10 mouse cellular contexts compared by ENCODE assay signal in genomic region chr5:118266309-118266708, GRCm38 (mm10). TPM values are rescaled to one million over a fixed set of nuclear protein-coding genes. Genes with fewer than 3 reads are reported as not detected.
DNase-seq lines count a peak whose midpoint lies in the region; ATAC-seq and TF ChIP-seq lines count a peak whose summit lies in the region.
"Had no signal": no experiment of that assay in that cellular context is flagged by ENCODE, and none has a peak within 500 bp of the region (broad histone marks: within the 10 kb centered on the region; RNA-seq: fewer than 3 reads in every experiment).

No protein-coding gene starts in this region.

- 37% methylated on average over 8 of the region's 8 CpGs for WGBS in forebrain, postnatal 0 days
- 40% methylated on average over 8 of the region's 8 CpGs for WGBS in forebrain, embryonic 15.5 days
- WGBS in hindbrain, embryonic 10.5 days, result 40% methylated on average over 8 of the region's 8 CpGs

- no peaks in the 10 kb centered on the region for H3K9me3 ChIP-seq in forebrain, postnatal 0 days (ENCODE audit: low read length)
- H3K9me3 ChIP-seq in forebrain, embryonic 15.5 days, result no peaks in the 10 kb centered on the region
- no peaks in the 10 kb centered on the region for H3K9me3 ChIP-seq in hindbrain, embryonic 10.5 days
- H3K9me3 ChIP-seq: neural tube, embryonic 15.5 days had no signal

- TF ChIP-seq CTCF in forebrain, postnatal 0 days (IDR thresholded peaks at IDR 0.05; ENCODE audit: low read depth), result peak; percentile 48

- no peak overlapping the region for H3K4me3 ChIP-seq in forebrain, postnatal 0 days (ENCODE audit: low read depth, low read length)
- H3K4me3 ChIP-seq in forebrain, embryonic 15.5 days, result no peak overlapping the region
- H3K4me3 ChIP-seq in hindbrain, embryonic 10.5 days, result no peak overlapping the region
- H3K4me3 ChIP-seq: neural tube, embryonic 15.5 days had no signal

- H3K4me2 ChIP-seq in forebrain, postnatal 0 days (ENCODE audit: low read depth), result no peak overlapping the region
- H3K4me2 ChIP-seq in forebrain, embryonic 15.5 days (replicated peaks), result no peak overlapping the region
- H3K4me2 ChIP-seq: neural tube, embryonic 15.5 days had no signal

- no peaks in the 10 kb centered on the region for H3K27me3 ChIP-seq in forebrain, postnatal 0 days (ENCODE audit: insufficient read depth, low read length)
- no peaks in the 10 kb centered on the region for H3K27me3 ChIP-seq in forebrain, embryonic 15.5 days
- peaks cover 27% of the 10 kb centered on the region for H3K27me3 ChIP-seq in hindbrain, embryonic 10.5 days (ENCODE audit: insufficient read depth, poor library complexity, severe bottlenecking)

- ATAC-seq in forebrain, postnatal 0 days, result no peak
- ATAC-seq in forebrain, embryonic 15.5 days (replicated peaks), result no peak

- H3K36me3 ChIP-seq in forebrain, postnatal 0 days (ENCODE audit: insufficient read depth), result peaks cover 25% of the 10 kb centered on the region
- peaks cover 14% of the 10 kb centered on the region for H3K36me3 ChIP-seq in forebrain, embryonic 15.5 days
- H3K36me3 ChIP-seq in hindbrain, embryonic 10.5 days, result peaks cover 28% of the 10 kb centered on the region

- H3K9ac ChIP-seq in forebrain, postnatal 0 days, result no peak overlapping the region
- H3K9ac ChIP-seq in forebrain, embryonic 15.5 days (replicated peaks), result no peak overlapping the region
- H3K9ac ChIP-seq: neural tube, embryonic 15.5 days had no signal

- no peak overlapping the region for H3K27ac ChIP-seq in forebrain, postnatal 0 days (ENCODE audit: low read depth, low read length)
- H3K27ac ChIP-seq in forebrain, embryonic 15.5 days (replicated peaks), result no peak overlapping the region
- H3K27ac ChIP-seq in hindbrain, embryonic 10.5 days, result no peak overlapping the region
- H3K27ac ChIP-seq: neural tube, embryonic 15.5 days had no signal

- H3K4me1 ChIP-seq in forebrain, postnatal 0 days (ENCODE audit: insufficient read depth), result no peaks in the 10 kb centered on the region
- peaks cover 8% of the 10 kb centered on the region for H3K4me1 ChIP-seq in forebrain, embryonic 15.5 days
- H3K4me1 ChIP-seq in hindbrain, embryonic 10.5 days (replicated peaks), result peaks cover 14% of the 10 kb centered on the region

- no peak for DNase-seq in forebrain, postnatal 0 days
- peak; percentile 20 for DNase-seq in lung, postnatal 10 days
- no peak for DNase-seq in lung, postnatal 14 days
- peak; percentile 26 for DNase-seq in adipocyte (ENCODE audit: low spot score)
- DNase-seq in thymus, postnatal 25 days, result peak; percentile 29
- no peak for DNase-seq in adrenal gland, postnatal 4 days (ENCODE audit: low spot score in 2 of 2)
- DNase-seq in hindbrain, embryonic 10.5 days (ENCODE audit: low spot score), result no peak
- DNase-seq: heart, postnatal 4 days had no signal

RNA-seq across cellular contexts. Expression of gene 2410131K14Rik, which starts 21.3 kb away (rescaled TPM):
- total RNA-seq in forebrain, postnatal 0 days (2014; rRNA removed), result 22.4 and 31.2 TPM in 2 replicates
- 15.5 and 19.1 TPM in 2 replicates for polyA plus RNA-seq in forebrain, postnatal 0 days (2015; fragmentation: Nextera tagmentation; extraction: Ambion mirVana)
- 17.2 and 18.5 TPM in 2 replicates for polyA plus RNA-seq in forebrain, embryonic 15.5 days (2015; fragmentation: Nextera tagmentation; extraction: Ambion mirVana)
- total RNA-seq in adrenal gland, postnatal 4 days (2021), result 1 to 10 TPM; 6.2 to 6.3 TPM
- polyA plus RNA-seq in hindbrain, embryonic 10.5 days (2016; fragmentation: Nextera tagmentation; extraction: Ambion mirVana), result 11.3 and 12.3 TPM in 2 replicates

RNA-seq across cellular contexts. Expression of gene Rnft2, which starts 21.4 kb away (rescaled TPM):
- total RNA-seq in forebrain, postnatal 0 days (2014; rRNA removed), result 61.6 and 87.8 TPM in 2 replicates
- polyA plus RNA-seq in forebrain, postnatal 0 days (2015; fragmentation: Nextera tagmentation; extraction: Ambion mirVana), result 10.1 and 12.4 TPM in 2 replicates
- 8.5 and 9.5 TPM in 2 replicates for polyA plus RNA-seq in forebrain, embryonic 15.5 days (2015; fragmentation: Nextera tagmentation; extraction: Ambion mirVana)
- total RNA-seq in adrenal gland, postnatal 4 days (2021), result 1 to 10 TPM; 9.3 to 9.9 TPM
- 4.9 and 7.4 TPM in 2 replicates for polyA plus RNA-seq in hindbrain, embryonic 10.5 days (2016; fragmentation: Nextera tagmentation; extraction: Ambion mirVana)

Comparison
In these comparisons a context has a peak if more than half of its experiments do, and no peak if none do; other contexts are left out.
1. DNase-seq: peak in lung, postnatal 10 days (single experiment), adipocyte (single experiment) and thymus, postnatal 25 days (single experiment); none in forebrain, postnatal 0 days (single experiment), lung, postnatal 14 days (single experiment), adrenal gland, postnatal 4 days (0 of 2) and hindbrain, embryonic 10.5 days (single experiment).